Mouse (Mus musculus): ENCODE results near the gene Ccr8.

DNA sequence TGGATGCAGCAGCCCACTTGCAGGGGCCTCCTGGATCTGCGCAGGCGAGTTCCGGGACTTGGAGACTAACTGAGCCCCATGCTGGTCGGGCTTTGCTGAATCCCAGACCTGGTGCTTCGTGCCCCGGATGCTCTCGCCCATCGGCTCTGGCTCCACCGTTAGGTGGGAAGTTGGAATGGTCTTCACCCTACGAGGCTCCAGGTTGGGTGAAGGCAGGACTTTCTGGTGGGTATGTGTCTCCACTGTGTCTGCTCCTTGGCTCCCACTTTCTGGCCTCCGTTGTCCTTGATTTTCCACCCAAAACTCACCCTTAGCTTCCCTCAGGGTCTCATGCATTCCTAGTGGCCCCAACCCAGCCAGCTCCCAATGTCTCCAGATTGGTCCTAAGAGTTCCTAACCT, 43.5 kb downstream of the Ccr8 start:
- TF ChIP-seq EP300 (IDR thresholded peaks at IDR 0.05): no peak
- no peak for TF ChIP-seq CTCF (IDR thresholded peaks at IDR 0.05)

Measured in lung, postnatal 0 days (tissue).